Mouse (Mus musculus): ENCODE measurements around the gene Rps19. TPM values are rescaled to one million over a fixed set of nuclear protein-coding genes. Genes with fewer than 3 reads are reported as not detected.

The Rps19 gene
- polyA plus RNA-seq, 1 experiment from 2014 or later, result 1,106 TPM

- no peak overlapping the region for H3K9ac ChIP-seq
- 68% methylated on average over 8 of the region's 8 CpGs for WGBS
- no peak overlapping the region for H3K4me2 ChIP-seq
- H3K27me3 ChIP-seq, result no peaks in the 10 kb centered on the region
- H3K4me3 ChIP-seq, result no peak overlapping the region
- H3K9me3 ChIP-seq, result no peaks in the 10 kb centered on the region
- no peaks in the 10 kb centered on the region for H3K4me1 ChIP-seq (replicated peaks)
- no peak for ATAC-seq (ENCODE audit: low FRiP score, low read depth)
- H3K27ac ChIP-seq (replicated peaks), result no peak overlapping the region
- no peaks in the 10 kb centered on the region for H3K36me3 ChIP-seq
Measured at GRCm38 (mm10) chr7:24896269-24896668, 12.1 kb downstream of the Rps19 start.

- no peak within 1 kb of the TSS for H3K9ac ChIP-seq
- no peak for ATAC-seq (ENCODE audit: low FRiP score, low read depth)
- no peak within 1 kb of the TSS for H3K4me2 ChIP-seq
- H3K36me3 ChIP-seq, result no peaks in the 10 kb centered on the region
- H3K9me3 ChIP-seq, result no peaks in the 10 kb centered on the region
- no peaks in the 10 kb centered on the region for H3K27me3 ChIP-seq
- no peak within 1 kb of the TSS for H3K4me3 ChIP-seq
- H3K4me1 ChIP-seq (replicated peaks), result peaks cover 2% of the 10 kb centered on the region; the same call in 1 of the 2 replicates
- WGBS, result 84% methylated on average over 12 of the region's 12 CpGs
- no peak within 1 kb of the TSS for H3K27ac ChIP-seq (replicated peaks)
Measured at GRCm38 (mm10) chr7:24897224-24897623, 13.1 kb downstream of the Rps19 start, which contains the start of gene Cd79a. Gene Cd79a (plus strand): TSS chr7:24897381.

- Histone ChIP-seq H3K36me3 (no peaks in the 10 kb centered on the region), H3K27me3 (no peaks in the 10 kb centered on the region), H3K4me2 (no peak overlapping the region), H3K9me3 (no peaks in the 10 kb centered on the region), H3K4me1 (replicated peaks) (peaks cover 9% of the 10 kb centered on the region), H3K9ac (no peak overlapping the region), H3K27ac (replicated peaks) (no peak overlapping the region), H3K4me3 (no peak overlapping the region)
- 78% methylated on average over 5 of the region's 5 CpGs for WGBS
- no peak for ATAC-seq (ENCODE audit: low FRiP score, low read depth)
Measured at GRCm38 (mm10) chr7:24897959-24898358, 13.8 kb downstream of the Rps19 start.

GRCm38 (mm10) chr7:24901114-24901513, 16.9 kb downstream of the Rps19 start:
- ATAC-seq (ENCODE audit: low FRiP score, low read depth), result no peak
- no peak overlapping the region for H3K4me3 ChIP-seq
- no peak overlapping the region for H3K9ac ChIP-seq
- no peak overlapping the region for H3K27ac ChIP-seq (replicated peaks)
- peaks cover 34% of the 10 kb centered on the region for H3K4me1 ChIP-seq (replicated peaks)
- H3K4me2 ChIP-seq, result no peak overlapping the region
- H3K9me3 ChIP-seq, result no peaks in the 10 kb centered on the region
- no peaks in the 10 kb centered on the region for H3K27me3 ChIP-seq
- H3K36me3 ChIP-seq, result no peaks in the 10 kb centered on the region
- 78% methylated on average over 6 of the region's 6 CpGs for WGBS

- no peak for ATAC-seq (ENCODE audit: low FRiP score, low read depth)
Measured at GRCm38 (mm10) chr7:24901842-24902241, 17.7 kb downstream of the Rps19 start.

GRCm38 (mm10) chr7:24902264-24902629, 18.1 kb downstream of the Rps19 start:
- peak overlapping the region; percentile 63 for H3K4me2 ChIP-seq
- peak overlapping the region; percentile 71 for H3K27ac ChIP-seq (replicated peaks)
- peak overlapping the region; percentile 70; the same call in 1 of the 2 replicates for H3K9ac ChIP-seq
- H3K27me3 ChIP-seq, result no peaks in the 10 kb centered on the region
- H3K36me3 ChIP-seq, result no peaks in the 10 kb centered on the region
- 60% methylated on average over 2 of the region's 2 CpGs for WGBS
- no peak for ATAC-seq (ENCODE audit: low FRiP score, low read depth)
- H3K4me1 ChIP-seq (replicated peaks), result peaks cover 45% of the 10 kb centered on the region
- H3K4me3 ChIP-seq, result peak overlapping the region; percentile 57
- H3K9me3 ChIP-seq, result no peaks in the 10 kb centered on the region

More at GRCm38 (mm10) chr7:24901842-24902241, 17.7 kb downstream of the Rps19 start:
- H3K4me2 ChIP-seq, result 0 out of 2 replicates have a peak overlapping the region, but pooled peaks have one; percentile 63
- peaks cover 40% of the 10 kb centered on the region for H3K4me1 ChIP-seq (replicated peaks)
- 0 out of 2 replicates have a peak overlapping the region, but pooled peaks have one; percentile 71 for H3K27ac ChIP-seq (replicated peaks)
- H3K4me3 ChIP-seq, result no peak overlapping the region
- H3K9ac ChIP-seq, result no peak overlapping the region
- 64% methylated on average over 1 of the region's 1 CpGs for WGBS
- H3K9me3 ChIP-seq, result no peaks in the 10 kb centered on the region
- no peaks in the 10 kb centered on the region for H3K36me3 ChIP-seq
- no peaks in the 10 kb centered on the region for H3K27me3 ChIP-seq

GRCm38 (mm10) chr7:24902630-24903443, 18.7 kb downstream of the Rps19 start, which contains the start of gene Arhgef1:
Gene Arhgef1 (plus strand): TSS chr7:24902912.
- Histone ChIP-seq H3K27me3 (no peaks in the 10 kb centered on the region), H3K9ac (peak within 1 kb of the TSS; percentile 70), H3K4me2 (peak within 1 kb of the TSS; percentile 63), H3K27ac (replicated peaks) (peak within 1 kb of the TSS; percentile 71), H3K4me3 (peak within 1 kb of the TSS; percentile 57), H3K9me3 (no peaks in the 10 kb centered on the region), H3K36me3 (no peaks in the 10 kb centered on the region), H3K4me1 (replicated peaks) (peaks cover 49% of the 10 kb centered on the region)
- ATAC-seq (ENCODE audit: low FRiP score, low read depth), result no peak
- 6% methylated on average over 56 of the region's 68 CpGs for WGBS

- Histone ChIP-seq H3K9ac (peak overlapping the region; percentile 70; the same call in 1 of the 2 replicates), H3K27me3 (no peaks in the 10 kb centered on the region), H3K27ac (replicated peaks) (0 out of 2 replicates have a peak overlapping the region, but pooled peaks have one; percentile 71), H3K36me3 (no peaks in the 10 kb centered on the region), H3K4me2 (peak overlapping the region; percentile 63), H3K4me3 (peak overlapping the region; percentile 57), H3K4me1 (replicated peaks) (peaks cover 49% of the 10 kb centered on the region), H3K9me3 (no peaks in the 10 kb centered on the region)
- no peak for ATAC-seq (ENCODE audit: low FRiP score, low read depth)
- 47% methylated on average over 10 of the region's 10 CpGs for WGBS
Measured at GRCm38 (mm10) chr7:24903444-24903825, 19.3 kb downstream of the Rps19 start.

GRCm38 (mm10) chr7:24904070-24904483, 19.9 kb downstream of the Rps19 start:
- under 1% methylated on average over 30 of the region's 30 CpGs for WGBS
- H3K9ac ChIP-seq, result peak overlapping the region; percentile 60
- ATAC-seq (ENCODE audit: low FRiP score, low read depth), result peak; percentile 98
- no peaks in the 10 kb centered on the region for H3K9me3 ChIP-seq
- H3K4me3 ChIP-seq, result peak overlapping the region; percentile 57
- H3K27me3 ChIP-seq, result no peaks in the 10 kb centered on the region
- no peaks in the 10 kb centered on the region for H3K36me3 ChIP-seq
- peak overlapping the region; percentile 63 for H3K4me2 ChIP-seq
- peak overlapping the region; percentile 78 for H3K27ac ChIP-seq (replicated peaks)
- H3K4me1 ChIP-seq (replicated peaks), result peaks cover 49% of the 10 kb centered on the region

- no peak for ATAC-seq (ENCODE audit: low FRiP score, low read depth)
- Histone ChIP-seq H3K27me3 (no peaks in the 10 kb centered on the region), H3K27ac (replicated peaks) (peak overlapping the region; percentile 78; the same call in 1 of the 2 replicates), H3K9me3 (no peaks in the 10 kb centered on the region), H3K36me3 (peaks cover 3% of the 10 kb centered on the region; the same call in 1 of the 2 replicates), H3K4me1 (replicated peaks) (peaks cover 49% of the 10 kb centered on the region), H3K4me3 (peak overlapping the region; percentile 57), H3K9ac (peak overlapping the region; percentile 60), H3K4me2 (peak overlapping the region; percentile 63)
- WGBS, result 17% methylated on average over 3 of the region's 3 CpGs
Measured at GRCm38 (mm10) chr7:24904936-24905335, 20.8 kb downstream of the Rps19 start.

GRCm38 (mm10) chr7:24906551-24906950, 22.4 kb downstream of the Rps19 start:
- Histone ChIP-seq H3K27ac (replicated peaks) (no peak overlapping the region), H3K36me3 (peaks cover 3% of the 10 kb centered on the region; the same call in 1 of the 2 replicates), H3K4me1 (replicated peaks) (peaks cover 49% of the 10 kb centered on the region), H3K27me3 (no peaks in the 10 kb centered on the region), H3K4me2 (no peak overlapping the region), H3K9me3 (no peaks in the 10 kb centered on the region), H3K4me3 (no peak overlapping the region), H3K9ac (no peak overlapping the region)
- ATAC-seq (ENCODE audit: low FRiP score, low read depth), result no peak
- WGBS, result 38% methylated on average over 6 of the region's 6 CpGs

GRCm38 (mm10) chr7:24907211-24907748, 23.1 kb downstream of the Rps19 start:
- H3K27ac ChIP-seq (replicated peaks), result no peak overlapping the region
- no peak overlapping the region for H3K9ac ChIP-seq
- no peak overlapping the region for H3K4me2 ChIP-seq
- peaks cover 10% of the 10 kb centered on the region; the same call in 1 of the 2 replicates for H3K36me3 ChIP-seq
- WGBS, result 48% methylated on average over 13 of the region's 13 CpGs
- peaks cover 47% of the 10 kb centered on the region for H3K4me1 ChIP-seq (replicated peaks)
- H3K27me3 ChIP-seq, result no peaks in the 10 kb centered on the region
- no peak for ATAC-seq (ENCODE audit: low FRiP score, low read depth)
- no peaks in the 10 kb centered on the region for H3K9me3 ChIP-seq
- no peak overlapping the region for H3K4me3 ChIP-seq

Data from hindbrain, embryonic 15.5 days (tissue).